Comparison of ENCODE assay signal across 23 mouse cellular contexts in the genomic region with DNA sequence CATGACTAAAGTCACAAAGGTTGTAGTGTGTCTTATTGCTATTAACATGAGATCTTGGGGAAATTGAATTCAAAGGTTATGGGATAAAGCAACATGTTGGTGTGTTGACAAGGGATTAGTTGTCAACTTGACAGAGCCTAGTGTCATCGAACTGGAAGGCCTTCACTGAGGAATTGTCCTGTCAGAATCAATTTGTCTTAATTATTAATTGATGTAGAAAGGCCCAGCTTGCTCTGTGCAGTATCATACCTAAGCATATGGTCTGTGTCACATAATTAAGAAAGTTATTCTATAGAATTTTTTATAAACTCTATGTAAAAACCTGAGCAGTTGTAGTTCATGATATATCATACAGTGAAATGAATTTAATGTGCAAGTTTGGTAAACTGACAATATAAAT.
A peak's percentile ranks its signal among the peaks of the same experiment; 100 is the strongest.
DNase-seq lines count a peak whose midpoint lies in the region; ATAC-seq and TF ChIP-seq lines count a peak whose summit lies in the region.
"Had no signal": no experiment of that assay in that cellular context is flagged by ENCODE, and none has a peak within 500 bp of the region (broad histone marks: within the 10 kb centered on the region; RNA-seq: fewer than 3 reads in every experiment).

No protein-coding gene starts in this region.

- H3K27me3 ChIP-seq in hindbrain, embryonic 16.5 days (replicated peaks; ENCODE audit: control insufficient read depth, insufficient read depth, low read length): no peaks in the 10 kb centered on the region
- no peaks in the 10 kb centered on the region for H3K27me3 ChIP-seq in hindbrain, embryonic 14.5 days (ENCODE audit: control insufficient read depth, insufficient read depth, low read length)
- H3K27me3 ChIP-seq in midbrain, postnatal 0 days (ENCODE audit: insufficient read depth, low read length): no peaks in the 10 kb centered on the region
- no peaks in the 10 kb centered on the region for H3K27me3 ChIP-seq in midbrain, embryonic 14.5 days (ENCODE audit: control insufficient read depth, insufficient read depth, low read length)
- H3K27me3 ChIP-seq: CH12.LX; embryonic facial prominence, embryonic 12.5 days; forebrain, embryonic 13.5 days; forebrain, embryonic 15.5 days; Patski had no signal

- peak; percentile 61; the same call in 1 of the 2 replicates for ATAC-seq in hindbrain, embryonic 16.5 days
- ATAC-seq in hindbrain, embryonic 14.5 days (ENCODE audit: low FRiP score): no peak
- no peak for ATAC-seq in midbrain, postnatal 0 days (ENCODE audit: low FRiP score)
- no peak for ATAC-seq in midbrain, embryonic 14.5 days (ENCODE audit: low FRiP score, low TSS enrichment)
- ATAC-seq: activated CD4-positive, CD25-positive, alpha-beta regulatory T cell, adult 4 months; CD4-positive, CD25-positive, alpha-beta regulatory T cell, adult 4 months; forebrain, embryonic 13.5 days; forebrain, embryonic 15.5 days; Patski had no signal

- H3K27ac ChIP-seq in hindbrain, embryonic 16.5 days (ENCODE audit: low read depth, low read length): no peak overlapping the region
- H3K27ac ChIP-seq in hindbrain, embryonic 14.5 days: no peak overlapping the region
- H3K27ac ChIP-seq in midbrain, postnatal 0 days (ENCODE audit: low read depth, low read length): no peak overlapping the region
- H3K27ac ChIP-seq in midbrain, embryonic 14.5 days (replicated peaks; ENCODE audit: low read depth, low read length): no peak overlapping the region
- H3K27ac ChIP-seq: embryonic facial prominence, embryonic 10.5 days; embryonic facial prominence, embryonic 12.5 days; forebrain, embryonic 13.5 days; forebrain, embryonic 15.5 days had no signal

- H3K4me2 ChIP-seq in hindbrain, embryonic 16.5 days (ENCODE audit: low read length): no peak overlapping the region
- no peak overlapping the region for H3K4me2 ChIP-seq in hindbrain, embryonic 14.5 days (replicated peaks)
- no peak overlapping the region for H3K4me2 ChIP-seq in midbrain, postnatal 0 days (ENCODE audit: low read depth, low read length, poor library complexity, severe bottlenecking)
- no peak overlapping the region for H3K4me2 ChIP-seq in midbrain, embryonic 14.5 days (ENCODE audit: low read length)
- H3K4me2 ChIP-seq: embryonic facial prominence, embryonic 12.5 days; forebrain, embryonic 13.5 days; forebrain, embryonic 15.5 days had no signal

- TF ChIP-seq CTCF in midbrain, postnatal 0 days (IDR thresholded peaks at IDR 0.05): no peak

- H3K9ac ChIP-seq in hindbrain, embryonic 16.5 days (ENCODE audit: low read depth, low read length): no peak overlapping the region
- no peak overlapping the region for H3K9ac ChIP-seq in hindbrain, embryonic 14.5 days
- no peak overlapping the region for H3K9ac ChIP-seq in midbrain, postnatal 0 days (replicated peaks; ENCODE audit: low read length, poor library complexity, severe bottlenecking)
- H3K9ac ChIP-seq in midbrain, embryonic 14.5 days (replicated peaks; ENCODE audit: low read length): no peak overlapping the region
- H3K9ac ChIP-seq: embryonic facial prominence, embryonic 12.5 days; forebrain, embryonic 13.5 days; forebrain, embryonic 15.5 days had no signal

- no peak overlapping the region for H3K4me3 ChIP-seq in hindbrain, embryonic 16.5 days (ENCODE audit: low read length)
- H3K4me3 ChIP-seq in hindbrain, embryonic 14.5 days (replicated peaks; ENCODE audit: low read length): no peak overlapping the region
- H3K4me3 ChIP-seq in midbrain, postnatal 0 days (ENCODE audit: low read depth, low read length): no peak overlapping the region
- H3K4me3 ChIP-seq in midbrain, embryonic 14.5 days (replicated peaks; ENCODE audit: low read depth, low read length): no peak overlapping the region
- H3K4me3 ChIP-seq: embryonic facial prominence, embryonic 10.5 days; embryonic facial prominence, embryonic 12.5 days; forebrain, embryonic 13.5 days; forebrain, embryonic 15.5 days had no signal

- no peak for DNase-seq in hindbrain, embryonic 14.5 days (ENCODE audit: low spot score)
- peak; percentile 17 for DNase-seq in midbrain, postnatal 0 days (ENCODE audit: low spot score)
- DNase-seq in midbrain, embryonic 14.5 days: no peak
- no peak for DNase-seq in urinary bladder, postnatal 10 days (ENCODE audit: low spot score)
- DNase-seq: adrenal gland, adult 8-10 months; adrenal gland, postnatal 14 days; adrenal gland, postnatal 36 days; B cell, adult 2 months; cerebellum, adult 11-12 months; cerebellum, adult 2 months; cerebellum, adult 9-10 months; cerebellum, postnatal 10 days; cerebellum, postnatal 25 days had no signal

- 56% methylated on average over 1 of the region's 1 CpGs for whole genome bisulfite sequencing in hindbrain, embryonic 16.5 days
- 54% methylated on average over 1 of the region's 1 CpGs for WGBS in hindbrain, embryonic 14.5 days
- WGBS in midbrain, postnatal 0 days: 33% methylated on average over 1 of the region's 1 CpGs
- 31% methylated on average over 1 of the region's 1 CpGs for WGBS in midbrain, embryonic 14.5 days

- H3K9me3 ChIP-seq in hindbrain, embryonic 16.5 days (ENCODE audit: control insufficient read depth, low read length): no peaks in the 10 kb centered on the region
- no peaks in the 10 kb centered on the region for H3K9me3 ChIP-seq in hindbrain, embryonic 14.5 days (ENCODE audit: control insufficient read depth, low read length)
- no peaks in the 10 kb centered on the region for H3K9me3 ChIP-seq in midbrain, postnatal 0 days (ENCODE audit: low read length)
- no peaks in the 10 kb centered on the region for H3K9me3 ChIP-seq in midbrain, embryonic 14.5 days (ENCODE audit: control insufficient read depth, low read length)
- H3K9me3 ChIP-seq: embryonic facial prominence, embryonic 10.5 days; embryonic facial prominence, embryonic 12.5 days; forebrain, embryonic 13.5 days; forebrain, embryonic 15.5 days; G1E had no signal

- no peaks in the 10 kb centered on the region for H3K4me1 ChIP-seq in hindbrain, embryonic 16.5 days (ENCODE audit: control insufficient read depth, insufficient read depth, low read depth, low read length)
- no peaks in the 10 kb centered on the region for H3K4me1 ChIP-seq in hindbrain, embryonic 14.5 days (replicated peaks; ENCODE audit: control insufficient read depth, insufficient read depth, low read length)
- no peaks in the 10 kb centered on the region for H3K4me1 ChIP-seq in midbrain, postnatal 0 days (ENCODE audit: insufficient read depth, low read length)
- no peaks in the 10 kb centered on the region for H3K4me1 ChIP-seq in midbrain, embryonic 14.5 days (ENCODE audit: control insufficient read depth, insufficient read depth, low read length)
- H3K4me1 ChIP-seq: embryonic facial prominence, embryonic 10.5 days; embryonic facial prominence, embryonic 12.5 days; forebrain, embryonic 13.5 days; forebrain, embryonic 15.5 days had no signal

- H3K36me3 ChIP-seq in hindbrain, embryonic 16.5 days (ENCODE audit: control insufficient read depth, insufficient read depth, low read length): no peaks in the 10 kb centered on the region
- H3K36me3 ChIP-seq in hindbrain, embryonic 14.5 days (replicated peaks; ENCODE audit: control insufficient read depth, insufficient read depth): no peaks in the 10 kb centered on the region
- H3K36me3 ChIP-seq in midbrain, postnatal 0 days (ENCODE audit: insufficient read depth, low read length): no peaks in the 10 kb centered on the region
- H3K36me3 ChIP-seq in midbrain, embryonic 14.5 days (ENCODE audit: control insufficient read depth, insufficient read depth, low read length): no peaks in the 10 kb centered on the region
- H3K36me3 ChIP-seq: embryonic facial prominence, embryonic 10.5 days; embryonic facial prominence, embryonic 12.5 days; forebrain, embryonic 15.5 days; G1E had no signal
